Mouse (Mus musculus): Measurements from ENCODE around the gene Actr5. TPM values are rescaled to one million over a fixed set of nuclear protein-coding genes. Genes with fewer than 3 reads are reported as not detected.

Gene Actr5
- polyA plus RNA-seq, 1 experiment from 2014 or later, result 15.8 TPM

DNA sequence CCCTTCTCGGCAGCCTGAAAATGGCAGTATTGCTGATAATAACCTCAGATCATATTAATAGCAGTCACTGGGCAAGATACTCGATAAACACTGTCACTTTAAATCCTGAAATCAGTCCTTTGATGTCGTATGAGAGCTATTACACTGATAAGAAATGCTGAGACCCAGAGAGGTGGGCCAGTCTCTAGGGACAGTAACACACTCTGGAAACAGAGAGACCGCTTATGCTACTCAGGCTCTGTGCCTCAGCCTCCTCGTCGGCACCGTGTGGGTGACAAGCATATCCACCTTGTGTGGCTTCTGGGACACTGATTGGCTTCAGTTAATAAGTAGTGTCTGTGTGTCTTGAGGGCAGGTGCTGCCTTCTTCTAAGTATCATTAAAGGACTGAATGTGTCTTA lies 29.1 kb upstream of the Actr5 start:
- Histone ChIP-seq H3K4me3 (ENCODE audit: low read depth, low read length) (no peak overlapping the region), H3K4me1 (replicated peaks; ENCODE audit: control insufficient read depth, insufficient read depth, low read length) (no peaks in the 10 kb centered on the region), H3K27me3 (replicated peaks; ENCODE audit: control insufficient read depth, insufficient read depth, low read length) (peaks cover 14% of the 10 kb centered on the region; the same call in 1 of the 2 replicates), H3K36me3 (ENCODE audit: control insufficient read depth, insufficient read depth, low read length) (no peaks in the 10 kb centered on the region), H3K9me3 (ENCODE audit: control insufficient read depth, low read length) (no peaks in the 10 kb centered on the region), H3K27ac (ENCODE audit: low read depth, low read length) (no peak overlapping the region), H3K9ac (ENCODE audit: low read depth, low read length) (no peak overlapping the region), H3K4me2 (no peak overlapping the region)
- no peak for DNase-seq (ENCODE audit: low spot score)
- WGBS, result 34% methylated on average over 7 of the region's 7 CpGs
- no peak for ATAC-seq (replicated peaks; ENCODE audit: low FRiP score)

DNA sequence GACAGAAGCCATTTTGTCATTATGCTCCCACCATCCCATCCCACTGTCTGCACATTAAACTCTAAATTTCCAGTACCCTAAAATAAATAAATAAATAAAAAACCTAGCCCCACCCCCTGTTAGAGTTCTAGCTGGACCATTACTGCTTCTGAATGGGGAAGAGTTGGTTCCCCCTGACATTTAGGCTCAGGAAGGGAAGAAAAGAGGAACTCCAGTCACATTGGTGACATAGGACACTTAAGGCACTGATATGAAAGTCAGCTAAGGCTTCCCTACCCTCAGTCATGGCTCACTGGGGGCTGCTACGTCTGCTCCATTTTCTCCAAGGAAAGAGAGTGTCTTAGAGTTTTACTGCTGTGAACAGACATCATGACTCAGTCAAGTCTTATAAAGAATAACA lies 27.9 kb upstream of the Actr5 start:
- Histone ChIP-seq H3K4me3 (ENCODE audit: low read depth, low read length) (no peak overlapping the region), H3K27me3 (replicated peaks; ENCODE audit: control insufficient read depth, insufficient read depth, low read length) (peaks cover 22% of the 10 kb centered on the region), H3K36me3 (ENCODE audit: control insufficient read depth, insufficient read depth, low read length) (no peaks in the 10 kb centered on the region), H3K9ac (ENCODE audit: low read depth, low read length) (no peak overlapping the region), H3K9me3 (ENCODE audit: control insufficient read depth, low read length) (no peaks in the 10 kb centered on the region), H3K4me1 (replicated peaks; ENCODE audit: control insufficient read depth, insufficient read depth, low read length) (no peaks in the 10 kb centered on the region), H3K27ac (ENCODE audit: low read depth, low read length) (no peak overlapping the region), H3K4me2 (no peak overlapping the region)
- 37% methylated on average over 1 of the region's 1 CpGs for WGBS
- no peak for DNase-seq (ENCODE audit: low spot score)
- no peak for ATAC-seq (replicated peaks; ENCODE audit: low FRiP score)

DNA sequence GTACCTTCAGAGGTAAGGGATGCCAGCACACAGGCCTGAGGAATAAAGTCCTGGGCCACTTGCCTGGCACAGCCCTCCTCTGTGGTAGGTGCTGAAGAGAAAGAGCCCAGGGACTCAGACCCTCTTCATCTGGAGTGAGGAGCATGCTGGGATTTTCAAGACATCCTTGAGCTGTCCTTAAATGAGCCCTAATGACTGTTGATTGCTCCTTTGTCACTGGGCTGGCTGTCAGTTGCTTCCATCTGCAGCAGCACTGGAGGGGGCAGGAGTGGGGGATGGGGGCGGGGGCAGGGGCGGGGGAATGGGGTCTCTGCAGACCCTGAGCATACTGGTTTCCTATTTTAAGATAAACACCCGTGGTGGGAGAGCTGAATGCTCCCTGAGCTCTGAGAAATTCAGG lies 24.2 kb upstream of the Actr5 start:
- WGBS, result 30% methylated on average over 3 of the region's 3 CpGs
- Histone ChIP-seq H3K9me3 (ENCODE audit: control insufficient read depth, low read length) (no peaks in the 10 kb centered on the region), H3K36me3 (ENCODE audit: control insufficient read depth, insufficient read depth, low read length) (no peaks in the 10 kb centered on the region), H3K27me3 (replicated peaks; ENCODE audit: control insufficient read depth, insufficient read depth, low read length) (peaks cover 31% of the 10 kb centered on the region), H3K4me3 (ENCODE audit: low read depth, low read length) (no peak overlapping the region), H3K9ac (ENCODE audit: low read depth, low read length) (no peak overlapping the region), H3K4me1 (replicated peaks; ENCODE audit: control insufficient read depth, insufficient read depth, low read length) (no peaks in the 10 kb centered on the region), H3K27ac (ENCODE audit: low read depth, low read length) (no peak overlapping the region), H3K4me2 (no peak overlapping the region)
- ATAC-seq (replicated peaks; ENCODE audit: low FRiP score) (no peak), DNase-seq (ENCODE audit: low spot score) (no peak)

DNA sequence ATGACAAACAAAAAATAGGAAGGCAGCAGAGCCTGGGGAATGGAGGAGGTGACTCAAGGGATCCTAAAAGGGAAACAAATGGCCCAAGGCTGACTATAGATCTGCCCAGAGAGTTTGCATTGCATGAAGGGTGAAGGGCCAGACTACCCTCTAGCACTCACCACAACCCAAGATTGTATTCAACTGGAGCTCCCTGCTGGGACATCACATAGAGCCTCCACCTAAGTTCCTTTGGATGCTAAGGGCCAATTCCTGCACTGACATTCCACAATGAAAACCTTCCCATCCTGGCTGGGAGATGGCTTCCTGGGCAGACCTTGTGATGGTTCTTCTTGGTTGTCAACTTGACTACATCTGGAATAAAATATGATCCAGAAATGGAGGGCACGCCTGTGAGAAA lies 23.4 kb upstream of the Actr5 start:
- DNase-seq (ENCODE audit: low spot score) (no peak), ATAC-seq (replicated peaks; ENCODE audit: low FRiP score) (no peak)
- Histone ChIP-seq H3K4me3 (ENCODE audit: low read depth, low read length) (no peak overlapping the region), H3K9me3 (ENCODE audit: control insufficient read depth, low read length) (no peaks in the 10 kb centered on the region), H3K4me2 (no peak overlapping the region), H3K27me3 (replicated peaks; ENCODE audit: control insufficient read depth, insufficient read depth, low read length) (peaks cover 35% of the 10 kb centered on the region), H3K27ac (ENCODE audit: low read depth, low read length) (no peak overlapping the region), H3K36me3 (ENCODE audit: control insufficient read depth, insufficient read depth, low read length) (no peaks in the 10 kb centered on the region), H3K4me1 (replicated peaks; ENCODE audit: control insufficient read depth, insufficient read depth, low read length) (peaks cover 4% of the 10 kb centered on the region), H3K9ac (ENCODE audit: low read depth, low read length) (no peak overlapping the region)
- WGBS, result 77% methylated on average over 1 of the region's 1 CpGs

DNA sequence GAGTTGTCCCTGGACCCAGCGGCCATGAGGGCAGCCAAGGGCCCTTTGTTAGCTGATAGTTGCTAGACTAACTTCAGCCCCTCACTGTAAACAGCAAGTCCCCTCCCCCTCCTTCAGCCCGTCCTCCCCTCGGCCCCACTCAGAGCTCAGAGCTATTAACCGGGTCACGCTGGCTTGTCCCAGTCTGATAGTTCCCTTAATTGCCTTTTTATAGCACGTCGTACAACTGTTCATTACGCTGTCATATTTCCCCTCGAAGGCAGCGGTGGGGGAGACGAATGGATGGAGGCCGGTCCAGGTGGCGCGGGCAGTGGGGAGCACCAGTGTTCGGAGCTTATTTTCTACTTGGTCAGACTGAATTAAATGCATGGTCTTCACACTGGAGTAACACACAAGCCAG lies 22.0 kb upstream of the Actr5 start:
- DNase-seq (ENCODE audit: low spot score), result no peak
- 0 out of 2 replicates have a peak, but pooled peaks have one; percentile 18 for ATAC-seq (replicated peaks; ENCODE audit: low FRiP score)
- Histone ChIP-seq H3K9me3 (ENCODE audit: control insufficient read depth, low read length) (no peaks in the 10 kb centered on the region), H3K9ac (ENCODE audit: low read depth, low read length) (no peak overlapping the region), H3K36me3 (ENCODE audit: control insufficient read depth, insufficient read depth, low read length) (no peaks in the 10 kb centered on the region), H3K4me2 (no peak overlapping the region), H3K4me3 (ENCODE audit: low read depth, low read length) (no peak overlapping the region), H3K27me3 (replicated peaks; ENCODE audit: control insufficient read depth, insufficient read depth, low read length) (peaks cover 43% of the 10 kb centered on the region), H3K27ac (ENCODE audit: low read depth, low read length) (no peak overlapping the region), H3K4me1 (replicated peaks; ENCODE audit: control insufficient read depth, insufficient read depth, low read length) (peaks cover 12% of the 10 kb centered on the region)
- 49% methylated on average over 15 of the region's 15 CpGs for WGBS

DNA sequence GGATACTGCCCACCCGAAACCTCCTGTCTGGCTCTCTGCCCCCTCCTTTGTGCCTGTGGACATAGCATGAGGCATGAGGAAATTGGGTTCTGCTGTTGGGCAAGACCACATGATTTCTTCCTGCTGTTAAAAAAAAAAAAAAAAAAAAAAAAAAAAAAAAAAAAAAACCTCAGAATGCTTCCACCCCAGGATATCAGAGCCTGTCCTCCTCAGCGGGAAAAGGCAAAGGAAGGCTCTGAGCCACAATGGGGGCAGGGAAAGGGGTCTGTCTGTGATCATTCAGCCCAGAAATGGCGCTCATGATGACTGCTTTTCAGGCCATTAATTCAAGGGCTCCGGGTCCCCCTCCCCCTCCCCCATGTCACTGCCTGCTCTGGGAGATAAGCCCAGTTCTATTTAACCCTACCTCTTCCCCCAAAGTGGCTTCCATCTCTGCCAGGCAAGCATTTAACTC lies 18.1 kb upstream of the Actr5 start:
- ATAC-seq (replicated peaks; ENCODE audit: low FRiP score) (no peak), DNase-seq (ENCODE audit: low spot score) (no peak)
- H3K9ac ChIP-seq (ENCODE audit: low read depth, low read length), result no peak overlapping the region
- peaks cover 15% of the 10 kb centered on the region for H3K4me1 ChIP-seq (replicated peaks; ENCODE audit: control insufficient read depth, insufficient read depth, low read length)
- no peak overlapping the region for H3K4me3 ChIP-seq (ENCODE audit: low read depth, low read length)
- no peak overlapping the region for H3K27ac ChIP-seq (ENCODE audit: low read depth, low read length)
- peaks cover 63% of the 10 kb centered on the region for H3K27me3 ChIP-seq (replicated peaks; ENCODE audit: control insufficient read depth, insufficient read depth, low read length)
- no peaks in the 10 kb centered on the region for H3K9me3 ChIP-seq (ENCODE audit: control insufficient read depth, low read length)
- 10% methylated on average over 4 of the region's 4 CpGs for WGBS
- peak overlapping the region; percentile 21 for H3K4me2 ChIP-seq
- no peaks in the 10 kb centered on the region for H3K36me3 ChIP-seq (ENCODE audit: control insufficient read depth, insufficient read depth, low read length)

DNA sequence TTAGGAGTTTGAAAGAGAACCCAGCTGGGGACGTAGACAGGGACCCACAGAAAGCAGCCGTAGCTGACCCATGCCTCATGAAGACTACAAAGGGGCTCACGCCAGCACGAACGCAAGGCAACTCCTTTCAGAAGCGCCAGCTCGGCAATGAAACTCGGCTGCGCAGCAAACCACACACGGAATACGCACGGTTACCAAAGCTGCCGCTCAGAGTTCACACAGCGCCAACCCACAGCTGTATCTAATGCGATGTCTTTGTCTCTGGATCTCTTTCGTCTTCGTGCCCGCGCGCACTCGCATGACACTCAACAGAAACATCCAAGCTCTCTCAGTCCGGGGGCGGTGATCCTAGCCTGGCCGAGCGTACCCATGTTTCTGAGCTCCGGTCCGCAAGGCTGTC lies 15.0 kb upstream of the Actr5 start:
- DNase-seq (ENCODE audit: low spot score) (peak; percentile 47), ATAC-seq (replicated peaks; ENCODE audit: low FRiP score) (no peak)
- WGBS, result 1% methylated on average over 27 of the region's 27 CpGs
- Histone ChIP-seq H3K36me3 (ENCODE audit: control insufficient read depth, insufficient read depth, low read length) (no peaks in the 10 kb centered on the region), H3K4me2 (peak overlapping the region; percentile 13; the same call in 1 of the 2 replicates), H3K27ac (ENCODE audit: low read depth, low read length) (no peak overlapping the region), H3K9me3 (ENCODE audit: control insufficient read depth, low read length) (no peaks in the 10 kb centered on the region), H3K27me3 (replicated peaks; ENCODE audit: control insufficient read depth, insufficient read depth, low read length) (peaks cover 84% of the 10 kb centered on the region), H3K4me3 (ENCODE audit: low read depth, low read length) (no peak overlapping the region), H3K9ac (ENCODE audit: low read depth, low read length) (no peak overlapping the region), H3K4me1 (replicated peaks; ENCODE audit: control insufficient read depth, insufficient read depth, low read length) (peaks cover 18% of the 10 kb centered on the region)

DNA sequence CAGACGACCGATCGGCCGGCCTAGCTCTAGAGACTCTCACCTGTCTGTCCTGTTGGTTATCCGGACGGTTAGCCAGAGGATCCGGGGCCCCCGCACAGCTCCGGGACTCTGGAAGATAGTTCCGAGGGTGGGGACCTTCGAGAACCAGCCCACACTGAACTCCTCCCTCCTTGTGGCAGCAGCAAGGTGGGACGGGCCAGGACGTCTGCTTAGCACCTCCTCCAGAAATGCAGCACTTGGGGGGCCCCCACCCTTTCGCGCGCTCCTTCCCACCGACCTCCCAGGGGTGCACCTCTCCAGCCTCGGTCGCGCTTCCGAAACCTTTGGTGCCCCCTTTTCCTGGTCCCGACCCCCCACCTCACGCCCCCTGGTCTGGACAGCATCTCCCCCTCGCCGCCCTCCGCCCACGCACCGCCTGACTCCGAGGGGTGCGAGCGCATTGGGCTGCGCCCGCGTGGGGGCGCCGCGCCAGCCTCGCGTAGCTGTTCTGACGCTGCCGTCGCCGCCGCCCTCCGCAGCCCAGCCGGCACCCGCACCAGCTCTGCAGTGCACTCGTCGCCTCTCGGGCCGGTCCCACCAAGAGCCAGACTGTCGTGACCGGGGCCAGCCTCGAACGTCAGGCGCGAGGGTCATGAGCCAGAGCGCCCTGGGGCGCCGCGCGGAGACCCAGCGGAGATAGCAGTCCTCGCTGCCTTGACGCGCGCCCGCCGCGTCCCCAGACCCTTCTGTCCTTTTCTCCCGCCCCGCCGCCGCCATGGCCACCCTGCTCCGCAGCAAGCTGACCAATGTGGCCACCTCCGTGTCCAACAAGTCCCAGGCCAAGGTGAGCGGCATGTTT lies 14.0 kb upstream of the Actr5 start, which contains the start of gene Slc32a1:
Slc32a1 (plus strand) TSS at position 280 of the 838 bp plus-strand sequence.
- 3% methylated on average over 76 of the region's 77 CpGs for WGBS
- Histone ChIP-seq H3K4me2 (peak within 1 kb of the TSS; percentile 44), H3K4me3 (ENCODE audit: low read depth, low read length) (peak within 1 kb of the TSS; percentile 5), H3K9me3 (ENCODE audit: control insufficient read depth, low read length) (no peaks in the 10 kb centered on the region), H3K27me3 (replicated peaks; ENCODE audit: control insufficient read depth, insufficient read depth, low read length) (peaks cover 95% of the 10 kb centered on the region), H3K27ac (ENCODE audit: low read depth, low read length) (no peak within 1 kb of the TSS), H3K9ac (ENCODE audit: low read depth, low read length) (no peak within 1 kb of the TSS), H3K36me3 (ENCODE audit: control insufficient read depth, insufficient read depth, low read length) (no peaks in the 10 kb centered on the region), H3K4me1 (replicated peaks; ENCODE audit: control insufficient read depth, insufficient read depth, low read length) (peaks cover 18% of the 10 kb centered on the region)
- ATAC-seq (replicated peaks; ENCODE audit: low FRiP score) (0 out of 2 replicates have a peak, but pooled peaks have one; percentile 13), DNase-seq (ENCODE audit: low spot score) (peak; percentile 52)

DNA sequence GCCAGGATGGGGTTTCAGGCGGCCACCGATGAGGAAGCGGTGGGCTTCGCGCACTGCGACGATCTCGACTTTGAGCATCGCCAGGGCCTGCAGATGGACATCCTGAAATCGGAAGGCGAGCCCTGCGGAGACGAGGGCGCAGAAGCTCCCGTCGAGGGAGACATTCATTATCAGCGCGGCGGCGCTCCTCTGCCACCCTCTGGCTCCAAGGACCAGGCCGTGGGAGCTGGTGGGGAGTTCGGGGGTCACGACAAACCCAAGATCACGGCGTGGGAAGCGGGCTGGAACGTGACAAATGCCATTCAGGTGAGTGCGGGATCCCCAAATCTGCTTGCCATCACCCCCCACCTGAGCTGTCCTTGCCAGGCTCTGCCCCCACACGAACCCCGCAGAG lies 13.4 kb upstream of the Actr5 start:
- peak overlapping the region; percentile 44 for H3K4me2 ChIP-seq
- 1% methylated on average over 30 of the region's 30 CpGs for WGBS

More for the DNA sequence above, 13.4 kb upstream of the Actr5 start:
- no peaks in the 10 kb centered on the region for H3K36me3 ChIP-seq (ENCODE audit: control insufficient read depth, insufficient read depth, low read length)
- ATAC-seq (replicated peaks; ENCODE audit: low FRiP score) (no peak), DNase-seq (ENCODE audit: low spot score) (no peak)
- peak overlapping the region; percentile 5; the same call in 1 of the 2 replicates for H3K4me3 ChIP-seq (ENCODE audit: low read depth, low read length)
- peaks cover 16% of the 10 kb centered on the region for H3K4me1 ChIP-seq (replicated peaks; ENCODE audit: control insufficient read depth, insufficient read depth, low read length)
- no peaks in the 10 kb centered on the region for H3K9me3 ChIP-seq (ENCODE audit: control insufficient read depth, low read length)
- peaks cover 97% of the 10 kb centered on the region for H3K27me3 ChIP-seq (replicated peaks; ENCODE audit: control insufficient read depth, insufficient read depth, low read length)
- H3K27ac ChIP-seq (ENCODE audit: low read depth, low read length), result no peak overlapping the region
- H3K9ac ChIP-seq (ENCODE audit: low read depth, low read length), result no peak overlapping the region
